Mouse (Mus musculus): ENCODE data around the gene Prtg. TPM values are rescaled to one million over a fixed set of nuclear protein-coding genes. Genes with fewer than 3 reads are reported as not detected.

The Prtg gene
- total and polyA plus RNA-seq, 3 experiments, result not detected

GRCm38 (mm10) chr9:72808586-72808985 is 1.9 kb downstream of the Prtg start:
- 0 out of 2 replicates have a peak, but pooled peaks have one; percentile 4 for TF ChIP-seq GATA1 (IDR thresholded peaks at IDR 0.05; ENCODE audit: low read depth, low read length)
- no peak for TF ChIP-seq ZKSCAN1 (IDR thresholded peaks at IDR 0.05; ENCODE audit: low read depth, low read length)
- H3K9ac ChIP-seq (ENCODE audit: control insufficient read depth, low read depth, low read length, poor library complexity, severe bottlenecking), result no peak overlapping the region
- H3K27me3 ChIP-seq (ENCODE audit: control insufficient read depth in 1 of 2, insufficient read depth in 2 of 2, low read length in 2 of 2), result peaks cover 3 to 17% of the 10 kb centered on the region in 2 experiments; a peak in 3 of 4 replicates
- no peaks in the 10 kb centered on the region for H3K9me3 ChIP-seq (replicated peaks; ENCODE audit: insufficient read depth, low read length)
- no peaks in the 10 kb centered on the region for H3K79me2 ChIP-seq (ENCODE audit: control insufficient read depth, insufficient read depth, low read length, poor library complexity)
- H3K4me1 ChIP-seq (ENCODE audit: control insufficient read depth in 1 of 2, insufficient read depth in 2 of 2, low read length in 2 of 2), result peaks cover 0 to 7% of the 10 kb centered on the region in 2 experiments; a peak in 2 of 4 replicates
- no peak for DNase-seq (ENCODE audit: low read depth, low spot score)
- no peak overlapping the region for H3K4me3 ChIP-seq (ENCODE audit: control insufficient read depth in 1 of 2, insufficient read depth in 1 of 2, low read depth in 2 of 2, low read length in 2 of 2)
- H3K36me3 ChIP-seq (ENCODE audit: control insufficient read depth in 1 of 2, insufficient read depth in 2 of 2, low read length in 2 of 2), result peaks cover 0 to 10% of the 10 kb centered on the region in 2 experiments; a peak in 2 of 4 replicates
- no peak overlapping the region for H3K27ac ChIP-seq (ENCODE audit: control insufficient read depth, low read depth, low read length)

- DNase-seq (ENCODE audit: low read depth, low spot score), result no peak
- Histone ChIP-seq H3K9ac (ENCODE audit: control insufficient read depth, low read depth, low read length, poor library complexity, severe bottlenecking) (no peak overlapping the region), H3K27me3 (ENCODE audit: control insufficient read depth in 1 of 2, insufficient read depth in 2 of 2, low read length in 2 of 2) (peaks cover 3 to 17% of the 10 kb centered on the region in 2 experiments; a peak in 3 of 4 replicates), H3K79me2 (ENCODE audit: control insufficient read depth, insufficient read depth, low read length, poor library complexity) (no peaks in the 10 kb centered on the region), H3K4me1 (ENCODE audit: control insufficient read depth in 1 of 2, insufficient read depth in 2 of 2, low read length in 2 of 2) (peaks cover 0 to 7% of the 10 kb centered on the region in 2 experiments; a peak in 2 of 4 replicates), H3K9me3 (replicated peaks; ENCODE audit: insufficient read depth, low read length) (no peaks in the 10 kb centered on the region), H3K36me3 (ENCODE audit: control insufficient read depth in 1 of 2, insufficient read depth in 2 of 2, low read length in 2 of 2) (peaks cover 0 to 10% of the 10 kb centered on the region in 2 experiments; a peak in 2 of 4 replicates), H3K27ac (ENCODE audit: control insufficient read depth, low read depth, low read length) (no peak overlapping the region), H3K4me3 (ENCODE audit: control insufficient read depth in 1 of 2, insufficient read depth in 1 of 2, low read depth in 2 of 2, low read length in 2 of 2) (no peak overlapping the region)
- TF ChIP-seq ZNF384 (IDR thresholded peaks at IDR 0.05; ENCODE audit: low read depth, low read length), result no peak
- TF ChIP-seq USF2 (IDR thresholded peaks at IDR 0.05; ENCODE audit: borderline replicate concordance in 1 of 2, insufficient read depth in 1 of 2, low read depth in 1 of 2, low read length in 2 of 2), result no peak
- no peak for TF ChIP-seq CHD1 (IDR thresholded peaks at IDR 0.05; ENCODE audit: low read depth, low read length)
- TF ChIP-seq MYC (IDR thresholded peaks at IDR 0.05; ENCODE audit: low read depth, low read length), result no peak
- TF ChIP-seq UBTF (IDR thresholded peaks at IDR 0.05; ENCODE audit: borderline replicate concordance, insufficient read depth, low read depth, low read length), result no peak
- TF ChIP-seq EP300 (IDR thresholded peaks at IDR 0.05; ENCODE audit: low read depth in 1 of 2, low read length in 2 of 2), result no peak
- no peak for TF ChIP-seq USF1 (IDR thresholded peaks at IDR 0.05; ENCODE audit: low read depth, low read length)
- no peak for TF ChIP-seq HCFC1 (IDR thresholded peaks at IDR 0.05; ENCODE audit: low read depth, low read length)
- no peak for TF ChIP-seq E2F4 (IDR thresholded peaks at IDR 0.05; ENCODE audit: borderline replicate concordance, low read depth, low read length)
- no peak for TF ChIP-seq MXI1 (IDR thresholded peaks at IDR 0.05; ENCODE audit: low read depth, low read length)
- TF ChIP-seq KAT2A (conservative IDR thresholded peaks at IDR 0.05; ENCODE audit: low read depth, low read length), result no peak
- TF ChIP-seq POLR2AphosphoS5 (IDR thresholded peaks at IDR 0.05; ENCODE audit: borderline replicate concordance, low read depth, low read length), result no peak
- no peak for TF ChIP-seq SMC3 (IDR thresholded peaks at IDR 0.05; ENCODE audit: low read depth, low read length)
- TF ChIP-seq SIN3A (IDR thresholded peaks at IDR 0.05; ENCODE audit: low read length), result no peak
- TF ChIP-seq ETS1 (IDR thresholded peaks at IDR 0.05; ENCODE audit: low read depth, low read length), result no peak
- TF ChIP-seq ZMIZ1 (IDR thresholded peaks at IDR 0.05; ENCODE audit: low read depth, low read length), result no peak
These were observed 2.4 kb downstream of the Prtg start for GRCm38 (mm10) chr9:72809077-72809476.

All from MEL (cell line).